Mouse (Mus musculus) kidney, postnatal 14 days (tissue): ENCODE results near the gene Thg1l.
A peak's percentile ranks its signal among the peaks of the same experiment; 100 is the strongest.

Experiments
- DNase-seq: peaks from one replicate; pipeline ENCODE4 v3.0.0; 2022; ENCODE audit warnings: mixed read lengths

Gene Thg1l

GRCm38 (mm10) chr11:45926640-45927082, 28.6 kb downstream of the Thg1l start:
- peak; percentile 85 for DNase-seq

DNA sequence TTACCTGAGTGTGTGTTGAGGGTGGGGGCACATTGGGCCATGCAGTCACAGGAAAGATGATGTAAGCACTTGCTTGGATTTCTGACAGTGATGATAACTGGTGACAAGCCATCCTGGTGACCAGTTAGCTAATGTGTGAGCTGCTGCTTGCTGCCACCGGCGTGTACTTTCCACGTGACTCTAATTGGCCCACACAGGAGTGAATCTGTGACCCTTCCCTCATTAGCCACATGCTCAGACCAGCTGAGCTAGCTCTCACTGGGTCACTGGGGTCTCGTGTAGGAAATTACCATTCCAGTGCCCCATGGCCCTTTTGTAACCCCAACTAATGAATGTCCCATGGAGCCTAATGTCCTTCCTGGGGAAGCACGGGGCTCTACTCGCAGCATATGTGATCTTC, 29.9 kb downstream of the Thg1l start:
- no peak for DNase-seq

- no peak for DNase-seq
These were observed 33.8 kb downstream of the Thg1l start for GRCm38 (mm10) chr11:45921480-45921898.

GRCm38 (mm10) chr11:45921026-45921425, 34.3 kb downstream of the Thg1l start:
- DNase-seq: no peak

DNA sequence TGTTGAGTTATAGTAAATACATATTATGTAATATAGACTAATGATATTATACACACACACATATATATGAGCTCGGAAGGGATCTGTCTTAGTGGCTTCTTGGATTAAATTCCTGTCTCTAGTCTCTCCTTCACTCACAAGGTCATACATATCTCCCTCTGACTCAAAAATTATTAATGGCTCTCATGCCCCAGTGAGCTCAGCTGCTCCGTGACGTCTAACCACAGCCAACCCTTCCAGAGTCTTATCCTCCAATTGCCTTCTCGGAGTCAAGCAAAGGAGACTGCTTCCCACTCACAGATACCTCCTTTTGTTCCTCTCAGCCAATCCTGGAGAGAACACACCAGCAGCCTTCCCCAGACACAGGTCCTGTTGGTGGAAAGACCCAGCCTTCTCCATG, 36.5 kb downstream of the Thg1l start:
- no peak for DNase-seq

DNA sequence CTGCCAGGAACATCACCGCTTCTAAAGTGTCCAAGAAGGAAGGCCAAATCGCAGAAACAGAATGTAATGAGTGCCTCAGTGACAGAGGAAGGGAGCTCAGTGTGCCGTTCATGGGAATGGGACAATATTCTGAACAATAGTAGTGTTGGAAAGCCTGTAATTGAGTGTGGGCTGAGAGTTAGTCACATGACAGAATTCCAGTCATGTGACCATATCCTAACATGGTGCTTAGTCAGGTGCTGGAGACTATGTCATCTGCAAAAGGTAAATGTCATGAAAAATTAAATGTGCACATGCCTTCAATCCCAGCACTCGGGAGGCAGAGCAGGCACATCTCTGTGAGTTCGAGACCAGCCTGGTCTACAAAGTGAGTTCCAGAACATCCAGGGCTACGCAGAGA, 37.3 kb downstream of the Thg1l start:
- no peak for DNase-seq

DNA sequence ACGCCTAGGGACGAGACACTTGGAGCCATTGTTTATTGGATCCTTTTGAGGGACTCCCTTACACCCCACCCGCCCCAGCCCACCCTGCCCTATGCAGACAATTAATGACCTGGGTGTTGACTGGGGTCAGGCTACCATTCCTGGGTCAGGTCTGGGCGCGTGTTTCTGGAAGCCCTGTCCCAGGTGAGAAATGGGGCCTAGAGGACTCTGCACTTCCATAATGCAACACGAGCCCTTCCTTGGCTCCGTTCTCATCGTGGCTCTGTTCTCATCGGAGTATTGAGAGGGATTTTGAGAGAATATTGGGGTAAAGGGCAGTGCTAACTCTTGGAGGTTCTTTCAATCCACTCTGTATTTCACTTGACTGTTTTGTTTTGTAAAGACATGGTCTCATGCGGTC, 39.1 kb downstream of the Thg1l start:
- DNase-seq: no peak

- no peak for DNase-seq
These were observed 44.6 kb downstream of the Thg1l start for GRCm38 (mm10) chr11:45910701-45911100.

GRCm38 (mm10) chr11:45908894-45909293, 46.4 kb downstream of the Thg1l start:
- DNase-seq: no peak

DNA sequence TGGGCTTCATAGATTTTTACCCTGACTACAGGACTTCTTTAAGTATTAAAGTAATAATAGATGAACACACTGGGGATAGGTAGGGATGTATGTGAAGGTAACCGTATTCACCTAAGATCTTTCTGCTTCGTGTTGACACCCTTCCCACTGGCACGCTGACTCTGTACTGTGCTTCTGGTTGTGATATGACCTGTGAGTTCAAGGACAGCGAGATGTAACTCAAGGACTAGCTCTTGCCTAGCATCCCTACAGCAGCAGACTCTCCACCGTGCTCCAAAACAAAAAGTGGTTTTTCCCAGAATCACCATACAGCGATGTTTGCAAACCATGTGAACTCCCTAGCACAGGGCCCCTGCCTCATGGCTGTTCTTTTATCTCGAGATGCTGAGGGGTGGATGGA, 47.2 kb downstream of the Thg1l start:
- DNase-seq: no peak

GRCm38 (mm10) chr11:45907301-45907700, 48.0 kb downstream of the Thg1l start:
- DNase-seq: peak; percentile 21

GRCm38 (mm10) chr11:45906109-45906786, 49.0 kb downstream of the Thg1l start:
- no peak for DNase-seq

GRCm38 (mm10) chr11:45900233-45901015, 54.9 kb downstream of the Thg1l start:
- DNase-seq: no peak

- DNase-seq: no peak
These were observed 57.9 kb downstream of the Thg1l start for GRCm38 (mm10) chr11:45897392-45897791.
